Mouse (Mus musculus): ENCODE measurements around the gene Fstl3.

DNA sequence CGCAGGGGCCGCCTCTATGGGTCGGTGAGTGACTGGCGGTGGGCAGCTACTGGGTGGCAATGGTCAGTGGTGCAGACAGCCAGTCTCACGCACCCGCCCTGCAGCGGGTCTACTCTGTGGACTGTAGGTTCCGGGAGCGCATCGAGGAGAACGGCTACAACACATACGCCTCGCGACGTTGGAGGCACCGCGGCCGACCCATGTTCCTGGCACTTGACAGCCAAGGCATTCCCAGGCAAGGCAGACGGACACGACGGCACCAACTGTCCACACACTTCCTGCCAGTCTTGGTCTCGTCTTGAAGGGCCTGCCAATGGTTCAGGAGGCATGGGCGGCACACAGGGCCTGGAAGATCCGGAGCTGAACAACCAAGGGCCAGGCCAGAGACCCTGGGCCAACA lies 20.4 kb upstream of the Fstl3 start:
- TF ChIP-seq EP300 (IDR thresholded peaks at IDR 0.05; ENCODE audit: low read depth) (no peak), CTCF (IDR thresholded peaks at IDR 0.05; ENCODE audit: low read depth) (no peak)

All from liver, postnatal 0 days (tissue).